Mouse (Mus musculus) telencephalon, adult 2 months (tissue): ENCODE measurements around the gene Trim54.

Experiments
- DNase-seq: peaks from one replicate; pipeline ENCODE4 v3.0.0-alpha.2; 2011; ENCODE audit warnings: low read depth, low spot score

Gene Trim54

GRCm38 (mm10) chr5:31116354-31116753 is at the start of gene Trim54:
Gene Trim54 (plus strand): TSS chr5:31116712.
- DNase-seq: no peak

- DNase-seq: no peak
These were observed 46.7 kb upstream of the Trim54 start for GRCm38 (mm10) chr5:31069810-31070209.

GRCm38 (mm10) chr5:31071059-31071458 is 45.5 kb upstream of the Trim54 start:
- no peak for DNase-seq

DNA sequence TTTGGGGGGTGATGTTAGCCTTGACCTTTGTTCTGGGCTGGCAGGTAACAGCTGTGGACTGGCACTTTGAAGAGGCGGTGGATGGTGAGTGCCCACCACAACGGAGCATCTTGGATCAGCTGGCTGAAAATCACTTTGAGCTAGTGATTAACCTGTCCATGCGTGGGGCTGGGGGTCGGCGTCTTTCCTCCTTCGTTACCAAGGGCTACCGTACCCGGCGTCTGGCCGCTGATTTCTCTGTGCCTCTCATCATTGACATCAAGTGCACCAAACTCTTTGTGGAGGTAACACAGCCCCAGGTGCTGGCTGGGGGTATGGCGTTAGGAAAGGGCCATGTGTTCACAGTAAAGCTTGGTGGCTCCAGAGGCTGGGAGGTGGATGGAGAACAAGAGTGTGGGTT is 44.7 kb upstream of the Trim54 start:
- no peak for DNase-seq

DNA sequence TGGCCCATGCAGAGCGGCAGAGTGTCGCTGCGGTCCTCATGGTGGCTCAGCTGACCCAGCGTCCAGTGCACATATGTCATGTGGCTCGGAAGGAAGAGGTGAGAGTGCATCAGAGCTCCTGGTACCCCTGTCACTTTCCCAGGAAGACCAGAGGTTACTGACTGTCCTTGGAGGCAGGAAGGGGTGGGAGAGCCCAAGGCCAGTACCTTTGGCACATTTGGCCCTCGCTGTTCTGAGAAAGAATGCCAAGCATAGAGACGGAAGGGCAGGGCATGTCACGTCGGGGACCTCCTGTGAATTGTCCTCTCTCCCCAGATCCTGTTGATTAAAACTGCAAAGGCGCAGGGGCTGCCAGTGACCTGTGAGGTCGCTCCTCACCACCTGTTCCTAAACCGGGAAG is 43.3 kb upstream of the Trim54 start:
- DNase-seq: no peak

- no peak for DNase-seq
These were observed 40.2 kb upstream of the Trim54 start for GRCm38 (mm10) chr5:31076346-31076745.

DNA sequence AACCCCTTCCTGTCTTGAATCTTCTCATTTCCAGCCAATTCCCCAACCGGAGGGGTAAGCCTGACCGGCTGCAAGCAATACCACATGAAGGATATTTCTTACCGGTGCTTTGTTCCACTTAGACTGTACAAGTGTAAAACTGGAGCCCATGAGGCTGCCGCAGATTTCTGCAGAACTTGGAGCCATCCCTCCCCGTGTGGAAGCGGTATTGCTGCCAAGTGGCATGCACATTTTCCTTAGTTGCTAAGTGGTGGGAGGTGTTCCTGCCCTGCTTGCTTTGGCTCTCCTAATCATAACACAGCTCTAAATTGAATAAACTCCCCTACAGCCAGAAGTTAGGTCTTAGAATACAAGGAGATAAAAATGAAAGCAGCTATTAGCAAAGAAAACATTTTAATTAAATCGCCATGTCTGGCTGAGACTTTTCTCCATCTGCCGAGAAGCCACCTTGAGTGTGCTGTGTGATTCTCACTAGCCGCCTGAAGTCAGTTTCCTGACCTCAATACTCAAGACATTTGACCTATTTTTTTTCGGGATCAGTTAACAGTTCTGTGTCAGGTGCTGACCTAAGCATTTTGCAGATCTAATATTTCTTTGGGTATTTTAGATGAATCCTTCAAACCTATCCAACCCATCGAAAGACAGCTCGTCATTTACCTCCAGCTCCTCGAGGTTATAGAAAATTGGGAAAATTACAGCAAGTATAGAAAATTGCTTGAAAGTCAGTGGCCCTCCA is 36.3 kb upstream of the Trim54 start:
- DNase-seq: peak; percentile 88

GRCm38 (mm10) chr5:31080795-31081164 is 35.7 kb upstream of the Trim54 start:
- peak; percentile 49 for DNase-seq

GRCm38 (mm10) chr5:31081386-31081785 is 35.1 kb upstream of the Trim54 start:
- DNase-seq: no peak

DNA sequence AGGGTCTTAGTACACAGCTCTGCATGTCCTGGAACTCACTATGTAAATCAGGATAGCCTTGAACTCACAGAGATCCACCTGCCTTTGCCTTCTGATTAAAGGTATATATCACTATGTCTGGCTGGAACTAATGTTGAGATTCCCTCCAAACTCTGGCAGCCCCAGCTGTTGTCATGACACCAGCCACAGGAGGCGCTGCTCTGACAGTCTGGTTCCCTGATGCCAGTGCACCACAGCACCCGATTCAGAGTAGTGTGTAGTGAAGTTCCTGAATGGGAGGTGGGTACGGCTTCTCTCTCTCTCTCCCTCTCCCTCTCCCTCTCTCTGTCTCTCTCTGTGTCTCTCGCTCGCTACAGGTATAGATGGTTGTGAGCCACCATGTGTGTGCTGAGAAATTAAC is 34.2 kb upstream of the Trim54 start:
- no peak for DNase-seq

DNA sequence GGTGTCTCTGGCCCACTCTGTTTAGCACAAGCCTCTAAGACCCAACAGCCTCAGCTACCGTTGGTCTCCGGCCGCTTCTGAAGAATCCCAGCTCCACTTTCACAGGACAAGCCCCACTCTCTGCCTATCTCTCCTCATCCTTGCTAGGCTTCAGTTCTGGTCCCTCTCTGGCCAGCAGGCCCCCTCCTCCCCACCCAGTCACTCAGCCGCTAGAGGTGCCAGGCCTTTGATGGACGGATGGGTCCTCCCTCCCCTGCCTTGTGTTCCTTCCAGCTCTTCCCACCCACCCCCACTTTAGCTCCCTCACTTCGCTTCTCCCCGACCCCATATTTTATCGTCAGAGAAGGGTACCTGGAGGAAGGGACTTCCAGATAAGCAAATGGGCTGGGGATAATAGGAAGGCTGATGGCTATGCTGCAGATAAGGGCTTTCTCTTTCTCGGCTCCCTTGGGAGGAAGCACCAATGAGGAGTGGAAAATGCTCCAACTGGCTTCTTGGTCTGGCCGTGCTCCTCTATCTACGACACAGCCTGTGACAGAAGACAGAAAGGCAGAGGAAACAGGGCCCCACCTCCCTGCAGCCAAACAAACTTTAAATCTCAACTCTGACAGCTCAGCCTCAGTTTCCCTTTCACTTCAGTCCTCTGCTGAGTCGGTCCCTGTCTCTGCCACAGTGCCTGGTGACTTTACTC is 33.4 kb upstream of the Trim54 start:
- DNase-seq: no peak

GRCm38 (mm10) chr5:31083949-31084348 is 32.6 kb upstream of the Trim54 start:
- DNase-seq: no peak

DNA sequence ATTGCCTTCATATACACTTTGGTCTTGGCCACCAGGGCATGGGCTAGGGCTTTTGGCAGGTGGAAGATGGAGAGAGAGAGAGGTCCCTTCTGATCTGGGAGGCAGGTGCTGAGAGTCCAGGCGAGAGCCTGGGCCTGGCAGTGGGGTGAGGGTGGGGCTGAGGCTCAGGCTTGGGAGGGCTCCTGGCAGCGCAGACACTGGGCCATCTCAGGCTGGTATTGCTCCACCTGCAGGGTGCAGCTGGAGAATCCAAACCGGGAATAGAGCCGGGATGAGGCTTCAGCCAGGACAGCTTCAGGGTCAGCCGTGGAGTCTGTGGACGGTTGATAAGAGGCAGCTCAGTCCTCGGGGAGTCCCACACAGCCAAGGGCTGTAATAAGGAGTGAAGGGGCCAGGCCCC is 29.9 kb upstream of the Trim54 start:
- DNase-seq: no peak

GRCm38 (mm10) chr5:31087131-31087530 is 29.4 kb upstream of the Trim54 start:
- no peak for DNase-seq

- DNase-seq: no peak
These were observed 24.1 kb upstream of the Trim54 start for GRCm38 (mm10) chr5:31092231-31092975.

- peak; percentile 52 for DNase-seq
These were observed 23.1 kb upstream of the Trim54 start for GRCm38 (mm10) chr5:31093151-31094041.

GRCm38 (mm10) chr5:31094100-31094798 is 22.3 kb upstream of the Trim54 start:
- no peak for DNase-seq

GRCm38 (mm10) chr5:31094799-31095691 is 21.5 kb upstream of the Trim54 start:
- DNase-seq: no peak

DNA sequence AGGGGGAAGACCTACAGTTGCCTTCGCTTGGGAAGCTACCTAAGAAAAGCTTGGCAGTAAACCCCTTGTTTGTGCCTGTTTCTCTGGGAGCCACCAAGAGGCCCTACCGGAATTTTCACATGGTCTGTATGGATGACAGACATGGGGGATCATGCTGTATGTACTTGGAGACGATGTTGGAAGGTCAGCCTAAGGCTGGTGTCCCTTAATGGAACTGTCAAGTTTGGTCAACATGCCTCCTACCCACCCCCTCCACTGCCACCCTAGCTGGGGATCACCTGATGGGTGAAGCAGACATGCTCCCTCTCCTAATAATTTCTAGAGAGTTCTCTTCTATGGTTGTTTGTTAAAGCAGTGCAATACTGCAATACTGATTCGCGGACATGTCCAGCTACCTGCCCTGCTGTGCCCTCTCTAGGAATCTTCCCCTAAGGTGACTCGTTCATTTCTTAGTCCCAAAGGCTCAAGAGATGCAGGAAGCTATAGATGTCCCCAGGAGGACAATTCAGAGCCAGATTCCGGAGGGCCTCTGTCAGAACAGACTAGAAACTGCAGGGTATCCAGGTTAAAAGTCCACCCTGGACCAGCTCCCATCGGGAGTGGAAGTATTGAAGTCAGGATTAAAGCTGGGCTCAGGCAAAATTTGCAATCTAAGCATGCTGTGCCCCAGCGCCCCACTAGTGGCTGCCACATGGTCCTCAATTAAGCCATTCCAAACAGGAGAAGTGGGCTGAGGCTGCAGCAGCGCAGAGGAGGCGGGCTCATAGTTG is 20.6 kb upstream of the Trim54 start:
- no peak for DNase-seq
